Mouse (Mus musculus): Measurements from ENCODE around the gene Dab1. TPM values are rescaled to one million over a fixed set of nuclear protein-coding genes. Genes with fewer than 3 reads are reported as not detected.

Gene Dab1
- polyA plus RNA-seq, 1 experiment from 2014 or later = 22.8 TPM

- TF ChIP-seq CTCF (IDR thresholded peaks at IDR 0.05; ENCODE audit: low read depth) = no peak
- Histone ChIP-seq H3K9ac (ENCODE audit: low read depth, low read length) (no peak overlapping the region), H3K9me3 (replicated peaks; ENCODE audit: low read length) (no peaks in the 10 kb centered on the region), H3K27ac (no peak overlapping the region), H3K4me1 (replicated peaks; ENCODE audit: insufficient read depth, low read length) (no peaks in the 10 kb centered on the region), H3K4me3 (replicated peaks; ENCODE audit: low read depth, low read length) (no peak overlapping the region), H3K27me3 (ENCODE audit: insufficient read depth, low read length) (no peaks in the 10 kb centered on the region), H3K36me3 (ENCODE audit: insufficient read depth, low read length) (no peaks in the 10 kb centered on the region), H3K4me2 (ENCODE audit: low read length) (no peak overlapping the region)
- ATAC-seq (replicated peaks; ENCODE audit: low FRiP score, low read depth) (no peak), DNase-seq (ENCODE audit: low spot score) (no peak)
- WGBS = 92% methylated on average over 3 of the region's 3 CpGs
Measured at GRCm38 (mm10) chr4:104178067-104178466, 558.9 kb downstream of the Dab1 start.

DNA sequence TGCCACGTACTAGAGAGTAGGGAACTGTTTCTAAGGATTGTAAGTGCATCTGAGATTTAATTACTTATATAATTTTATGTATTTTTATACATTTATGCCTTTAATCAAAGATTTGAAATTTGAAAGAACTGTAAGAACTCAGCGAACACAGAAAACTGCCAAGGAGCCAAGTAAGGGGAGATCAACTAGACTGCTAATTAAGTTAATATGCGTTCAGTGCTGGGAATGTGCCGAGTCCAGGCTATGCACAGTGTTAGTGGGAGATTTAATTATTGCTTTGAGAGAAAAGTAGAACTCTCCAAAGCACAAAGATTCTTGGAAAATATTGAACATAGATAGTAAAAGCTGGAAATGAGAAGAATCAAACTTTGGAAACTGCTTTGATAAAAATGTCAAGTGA lies 567.2 kb downstream of the Dab1 start:
- Histone ChIP-seq H3K4me3 (replicated peaks; ENCODE audit: low read depth, low read length) (no peak overlapping the region), H3K4me1 (replicated peaks; ENCODE audit: insufficient read depth, low read length) (no peaks in the 10 kb centered on the region), H3K27ac (no peak overlapping the region), H3K9ac (ENCODE audit: low read depth, low read length) (no peak overlapping the region), H3K4me2 (ENCODE audit: low read length) (no peak overlapping the region), H3K27me3 (ENCODE audit: insufficient read depth, low read length) (no peaks in the 10 kb centered on the region), H3K36me3 (ENCODE audit: insufficient read depth, low read length) (no peaks in the 10 kb centered on the region), H3K9me3 (replicated peaks; ENCODE audit: low read length) (no peaks in the 10 kb centered on the region)
- WGBS = 79% methylated on average over 4 of the region's 4 CpGs
- TF ChIP-seq CTCF (IDR thresholded peaks at IDR 0.05; ENCODE audit: low read depth) = no peak
- ATAC-seq (replicated peaks; ENCODE audit: low FRiP score, low read depth) = no peak
- DNase-seq (ENCODE audit: low spot score) = no peak

DNA sequence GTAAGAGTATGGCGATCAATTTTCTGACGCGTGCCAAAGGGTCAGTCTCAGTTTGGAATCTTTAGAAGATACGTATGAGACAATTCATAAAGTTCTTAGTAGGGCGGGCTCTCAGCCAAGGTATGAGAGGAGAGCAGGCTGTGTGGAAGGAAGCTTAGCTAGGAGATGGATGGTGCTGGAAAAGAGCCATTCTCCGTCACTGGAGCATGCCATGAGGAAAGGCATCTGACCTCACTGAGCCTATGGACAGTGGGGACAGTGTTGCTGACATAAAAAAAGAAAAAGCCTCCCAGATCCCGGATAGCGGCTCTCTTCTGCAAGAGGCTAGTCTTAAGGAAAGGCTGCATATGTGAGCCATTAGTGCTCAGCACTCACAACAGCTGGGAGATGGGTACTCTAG lies 579.5 kb downstream of the Dab1 start:
- DNase-seq (ENCODE audit: low spot score) (no peak), ATAC-seq (replicated peaks; ENCODE audit: low FRiP score, low read depth) (no peak)
- no peaks in the 10 kb centered on the region for H3K9me3 ChIP-seq (replicated peaks; ENCODE audit: low read length)
- H3K36me3 ChIP-seq (ENCODE audit: insufficient read depth, low read length) = no peaks in the 10 kb centered on the region
- no peak overlapping the region for H3K4me2 ChIP-seq (ENCODE audit: low read length)
- H3K27me3 ChIP-seq (ENCODE audit: insufficient read depth, low read length) = no peaks in the 10 kb centered on the region
- no peak overlapping the region for H3K4me3 ChIP-seq (replicated peaks; ENCODE audit: low read depth, low read length)
- H3K9ac ChIP-seq (ENCODE audit: low read depth, low read length) = no peak overlapping the region
- H3K27ac ChIP-seq = no peak overlapping the region
- no peak for TF ChIP-seq CTCF (IDR thresholded peaks at IDR 0.05; ENCODE audit: low read depth)
- 82% methylated on average over 8 of the region's 8 CpGs for WGBS
- no peaks in the 10 kb centered on the region for H3K4me1 ChIP-seq (replicated peaks; ENCODE audit: insufficient read depth, low read length)

- TF ChIP-seq CTCF (IDR thresholded peaks at IDR 0.05; ENCODE audit: low read depth) = no peak
- DNase-seq (ENCODE audit: low spot score) = no peak
- Histone ChIP-seq H3K9ac (ENCODE audit: low read depth, low read length) (no peak overlapping the region), H3K36me3 (ENCODE audit: insufficient read depth, low read length) (no peaks in the 10 kb centered on the region), H3K9me3 (replicated peaks; ENCODE audit: low read length) (no peaks in the 10 kb centered on the region), H3K27ac (no peak overlapping the region), H3K27me3 (ENCODE audit: insufficient read depth, low read length) (no peaks in the 10 kb centered on the region), H3K4me2 (ENCODE audit: low read length) (no peak overlapping the region), H3K4me1 (replicated peaks; ENCODE audit: insufficient read depth, low read length) (no peaks in the 10 kb centered on the region), H3K4me3 (replicated peaks; ENCODE audit: low read depth, low read length) (no peak overlapping the region)
- WGBS = 72% methylated on average over 5 of the region's 5 CpGs
- no peak for ATAC-seq (replicated peaks; ENCODE audit: low FRiP score, low read depth)
Measured at GRCm38 (mm10) chr4:104201686-104202085, 582.5 kb downstream of the Dab1 start.

GRCm38 (mm10) chr4:104204047-104204446 lies 584.9 kb downstream of the Dab1 start:
- no peak overlapping the region for H3K9ac ChIP-seq (ENCODE audit: low read depth, low read length)
- H3K9me3 ChIP-seq (replicated peaks; ENCODE audit: low read length) = no peaks in the 10 kb centered on the region
- H3K4me1 ChIP-seq (replicated peaks; ENCODE audit: insufficient read depth, low read length) = no peaks in the 10 kb centered on the region
- no peak for TF ChIP-seq CTCF (IDR thresholded peaks at IDR 0.05; ENCODE audit: low read depth)
- H3K27ac ChIP-seq = no peak overlapping the region
- WGBS = 48% methylated on average over 6 of the region's 6 CpGs
- DNase-seq (ENCODE audit: low spot score) (no peak), ATAC-seq (replicated peaks; ENCODE audit: low FRiP score, low read depth) (no peak)
- H3K36me3 ChIP-seq (ENCODE audit: insufficient read depth, low read length) = no peaks in the 10 kb centered on the region
- H3K4me2 ChIP-seq (ENCODE audit: low read length) = no peak overlapping the region
- H3K4me3 ChIP-seq (replicated peaks; ENCODE audit: low read depth, low read length) = no peak overlapping the region
- H3K27me3 ChIP-seq (ENCODE audit: insufficient read depth, low read length) = no peaks in the 10 kb centered on the region

- Histone ChIP-seq H3K4me1 (replicated peaks; ENCODE audit: insufficient read depth, low read length) (no peaks in the 10 kb centered on the region), H3K4me3 (replicated peaks; ENCODE audit: low read depth, low read length) (no peak overlapping the region), H3K27me3 (ENCODE audit: insufficient read depth, low read length) (no peaks in the 10 kb centered on the region), H3K27ac (no peak overlapping the region), H3K4me2 (ENCODE audit: low read length) (no peak overlapping the region), H3K9me3 (replicated peaks; ENCODE audit: low read length) (no peaks in the 10 kb centered on the region), H3K36me3 (ENCODE audit: insufficient read depth, low read length) (no peaks in the 10 kb centered on the region), H3K9ac (ENCODE audit: low read depth, low read length) (no peak overlapping the region)
- TF ChIP-seq CTCF (IDR thresholded peaks at IDR 0.05; ENCODE audit: low read depth) = no peak
- DNase-seq (ENCODE audit: low spot score) (no peak), ATAC-seq (replicated peaks; ENCODE audit: low FRiP score, low read depth) (no peak)
- WGBS = 84% methylated on average over 5 of the region's 5 CpGs
Measured at GRCm38 (mm10) chr4:104206639-104207038, 587.5 kb downstream of the Dab1 start.

DNA sequence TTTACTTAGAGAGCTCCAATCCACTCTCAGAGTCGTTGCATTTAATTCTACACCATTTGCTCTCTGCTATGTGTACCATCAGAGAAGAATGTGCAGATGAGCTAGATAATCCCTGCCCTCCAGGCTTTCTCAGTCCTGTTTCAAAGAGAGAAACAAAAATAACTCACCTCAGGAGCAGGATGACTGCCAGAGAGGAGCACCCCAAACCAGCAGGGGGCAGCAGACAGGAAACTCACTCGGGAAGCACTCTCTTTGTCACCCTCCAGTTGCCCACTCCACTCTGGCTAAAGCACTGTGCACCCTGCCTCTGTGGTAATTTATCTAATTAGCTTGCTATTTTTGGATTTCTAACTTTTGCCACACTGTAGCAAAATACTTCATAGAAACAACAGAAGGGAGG lies 589.9 kb downstream of the Dab1 start:
- 40% methylated on average over 2 of the region's 2 CpGs for WGBS
- Histone ChIP-seq H3K36me3 (ENCODE audit: insufficient read depth, low read length) (no peaks in the 10 kb centered on the region), H3K27me3 (ENCODE audit: insufficient read depth, low read length) (no peaks in the 10 kb centered on the region), H3K9ac (ENCODE audit: low read depth, low read length) (no peak overlapping the region), H3K4me2 (ENCODE audit: low read length) (no peak overlapping the region), H3K9me3 (replicated peaks; ENCODE audit: low read length) (no peaks in the 10 kb centered on the region), H3K27ac (no peak overlapping the region), H3K4me3 (replicated peaks; ENCODE audit: low read depth, low read length) (no peak overlapping the region), H3K4me1 (replicated peaks; ENCODE audit: insufficient read depth, low read length) (no peaks in the 10 kb centered on the region)
- peak; percentile 61 for TF ChIP-seq CTCF (IDR thresholded peaks at IDR 0.05; ENCODE audit: low read depth)
- ATAC-seq (replicated peaks; ENCODE audit: low FRiP score, low read depth) (no peak), DNase-seq (ENCODE audit: low spot score) (peak; percentile 23)

Measured in kidney, postnatal 0 days (tissue).